Mouse (Mus musculus) spleen, adult 2 months (tissue): ENCODE data around the gene Ddi2.

Experiments used
- CTCF ChIP-seq: fragments of 200-500 bp; IDR thresholded peaks from 2 replicates; pipeline ENCODE4 v1.5.1; 2011; ENCODE audit warnings: mild to moderate bottlenecking, inconsistent platforms; ENCODE audit not compliant: insufficient read depth, insufficient read length, insufficient replicate concordance; ENCODE audit errors: extremely low read depth
- POLR2A ChIP-seq: fragments of 200-500 bp; IDR thresholded peaks from 2 replicates; pipeline ENCODE4 v1.6.1; 2011; ENCODE audit warnings: low read depth, low read length, inconsistent platforms

DNA sequence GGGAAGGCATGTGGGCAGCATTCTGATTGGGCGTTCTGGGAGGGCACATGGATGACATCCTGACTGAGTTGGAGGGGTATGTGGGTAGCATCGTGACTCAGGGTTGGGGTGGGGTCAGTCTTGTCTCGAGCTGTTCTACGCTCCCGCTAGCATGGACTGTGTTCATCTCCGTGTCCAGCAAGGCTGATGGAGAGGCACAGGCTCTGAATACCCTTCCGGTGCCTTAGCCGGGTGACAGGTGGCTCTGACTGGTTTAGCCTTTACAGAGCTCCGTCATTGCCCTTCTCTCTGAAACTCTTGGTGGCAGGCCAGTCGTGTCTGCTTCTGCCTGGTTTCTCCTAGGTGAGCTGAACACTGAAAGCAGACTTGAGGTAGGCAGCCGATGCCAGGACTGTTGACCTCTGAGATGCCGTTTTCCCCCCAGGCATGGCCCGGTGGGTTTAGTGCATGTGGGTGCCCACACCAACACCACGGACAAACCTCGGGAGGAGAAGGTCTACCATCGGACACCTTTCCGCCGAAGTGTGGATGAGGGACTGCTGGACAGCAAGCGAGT, 32.2 kb upstream of the Ddi2 start:
- TF ChIP-seq CTCF (no peak), POLR2A (no peak)
